Mouse (Mus musculus) right cerebral cortex, postnatal 25 days (tissue): ENCODE results near the gene Gm11146.

Source experiments
- DNase-seq: peaks from one replicate; pipeline ENCODE4 v3.0.0; 2022

Gene Gm11146

GRCm38 (mm10) chr16:77556446-77557105, 45.3 kb downstream of the Gm11146 start:
- no peak for DNase-seq

GRCm38 (mm10) chr16:77551051-77551450, 50.8 kb downstream of the Gm11146 start:
- DNase-seq, result no peak
